Mouse (Mus musculus): Measurements from ENCODE around the gene Supt4a. TPM values are rescaled to one million over a fixed set of nuclear protein-coding genes. Genes with fewer than 3 reads are reported as not detected.

The Supt4a gene
- total RNA-seq, 4 experiments from 2014 or later = 61.3 to 76.3 (median 69.6) TPM

GRCm38 (mm10) chr11:87725515-87725914 lies 11.8 kb upstream of the Supt4a start:
- DNase-seq (ENCODE audit: low spot score in 2 of 2) = no peak

GRCm38 (mm10) chr11:87725964-87726562 lies 11.3 kb upstream of the Supt4a start:
- DNase-seq (ENCODE audit: low spot score in 2 of 2) = no peak

- no peak for DNase-seq (ENCODE audit: low spot score in 2 of 2)
These were observed 10.3 kb upstream of the Supt4a start for GRCm38 (mm10) chr11:87727021-87727420.

GRCm38 (mm10) chr11:87727471-87727870 lies 9.9 kb upstream of the Supt4a start:
- no peak for DNase-seq (ENCODE audit: low spot score in 2 of 2)

DNA sequence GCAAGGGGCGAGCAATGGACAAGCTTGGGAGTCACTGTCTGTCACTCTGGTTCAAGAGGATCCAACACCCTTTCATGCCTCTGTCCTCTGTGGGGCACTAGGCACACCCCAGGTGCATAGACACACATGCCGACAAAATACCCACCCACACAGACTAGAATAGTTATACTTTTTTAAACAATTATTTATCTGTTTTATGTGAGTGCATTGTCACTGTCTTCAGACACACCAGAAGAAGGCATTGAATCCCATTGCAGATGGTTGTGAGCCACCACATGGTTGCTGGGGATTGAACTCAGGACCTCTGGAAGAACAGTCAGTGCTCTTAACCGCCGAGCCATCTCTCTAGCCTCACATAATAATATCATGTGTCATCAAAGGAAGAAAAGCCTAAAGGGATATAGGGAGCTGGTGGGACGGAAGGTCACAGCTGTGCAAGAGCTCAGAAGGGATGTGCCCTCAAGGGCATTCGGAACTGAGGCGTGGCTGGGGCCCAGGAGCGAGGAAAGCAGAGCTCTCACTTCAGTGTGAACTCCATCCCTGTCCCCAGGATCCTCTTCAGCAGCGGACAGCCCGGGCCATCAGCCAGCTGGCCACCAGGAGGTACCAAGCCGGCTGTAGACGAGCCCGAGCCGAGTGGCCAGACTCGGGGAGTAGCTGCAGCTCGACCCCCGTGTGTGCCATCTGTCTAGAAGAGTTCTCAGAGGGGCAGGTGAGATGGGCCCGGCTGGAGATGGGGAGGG lies 8.3 kb upstream of the Supt4a start:
- DNase-seq (ENCODE audit: low spot score in 2 of 2) = no peak

DNA sequence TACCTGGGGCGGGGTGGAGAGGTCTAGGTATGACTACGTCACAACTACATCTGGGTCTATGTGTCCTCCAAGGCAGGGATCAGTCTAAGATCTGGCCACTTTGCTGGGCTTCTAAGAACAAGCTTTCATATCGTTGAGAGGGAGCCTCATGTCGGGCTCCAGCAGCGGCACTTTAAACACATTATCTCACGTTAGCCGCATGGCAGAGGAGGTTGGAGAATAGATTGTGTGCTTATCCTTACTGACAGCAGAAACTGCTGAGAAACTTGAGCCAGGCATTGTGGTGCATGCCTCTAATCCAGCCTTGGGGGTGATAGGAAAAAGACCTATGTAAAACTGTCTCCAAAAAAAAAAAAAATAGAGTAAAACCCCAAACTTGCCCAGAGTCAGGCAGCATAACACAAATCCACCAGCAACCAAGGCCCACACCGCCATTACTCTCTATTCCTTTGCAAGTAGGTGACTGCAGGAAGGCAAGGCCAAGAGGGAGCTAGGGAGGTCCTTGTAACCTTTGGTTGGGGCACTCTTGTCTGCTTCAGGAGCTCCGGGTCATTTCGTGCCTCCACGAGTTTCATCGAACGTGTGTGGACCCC lies 7.7 kb upstream of the Supt4a start:
- DNase-seq (ENCODE audit: low spot score in 2 of 2) = no peak

GRCm38 (mm10) chr11:87730652-87731310 lies 6.6 kb upstream of the Supt4a start:
- DNase-seq (ENCODE audit: low spot score in 2 of 2) = no peak

GRCm38 (mm10) chr11:87734346-87734745 lies 3.0 kb upstream of the Supt4a start:
- DNase-seq (ENCODE audit: low spot score in 2 of 2) = no peak

GRCm38 (mm10) chr11:87735691-87736090 lies 1.7 kb upstream of the Supt4a start:
- DNase-seq (ENCODE audit: low spot score in 2 of 2) = no peak

- peak in 1 of 2 experiments; percentile 36 for DNase-seq (ENCODE audit: low spot score in 2 of 2)
These were observed 661 bp upstream of the Supt4a start for GRCm38 (mm10) chr11:87736647-87737134.

GRCm38 (mm10) chr11:87743691-87744090 lies 6.3 kb downstream of the Supt4a start:
- no peak for DNase-seq (ENCODE audit: low spot score in 2 of 2)

DNA sequence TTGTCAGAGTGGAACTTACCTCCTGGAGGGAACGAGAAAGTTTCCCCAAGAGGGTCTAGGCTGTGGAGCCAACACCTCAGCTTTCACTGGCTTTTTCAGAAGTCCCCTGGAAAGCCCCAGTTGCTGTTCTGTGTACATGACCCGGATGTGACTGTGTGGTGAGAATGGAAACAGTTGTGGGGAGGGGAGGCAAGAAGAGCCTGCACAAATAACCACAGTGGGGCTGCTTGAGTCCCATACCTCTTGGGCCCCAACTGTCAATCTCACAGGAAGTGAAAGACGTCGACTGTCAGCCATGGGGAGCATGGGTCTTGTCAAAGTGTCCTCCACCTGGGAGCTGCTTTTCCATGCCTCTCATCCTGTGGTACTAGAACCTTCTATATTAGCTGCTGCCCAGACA lies 7.6 kb downstream of the Supt4a start:
- no peak for DNase-seq (ENCODE audit: low spot score in 2 of 2)

- DNase-seq (ENCODE audit: low spot score in 2 of 2) = no peak
These were observed 8.5 kb downstream of the Supt4a start for GRCm38 (mm10) chr11:87745632-87746555.

DNA sequence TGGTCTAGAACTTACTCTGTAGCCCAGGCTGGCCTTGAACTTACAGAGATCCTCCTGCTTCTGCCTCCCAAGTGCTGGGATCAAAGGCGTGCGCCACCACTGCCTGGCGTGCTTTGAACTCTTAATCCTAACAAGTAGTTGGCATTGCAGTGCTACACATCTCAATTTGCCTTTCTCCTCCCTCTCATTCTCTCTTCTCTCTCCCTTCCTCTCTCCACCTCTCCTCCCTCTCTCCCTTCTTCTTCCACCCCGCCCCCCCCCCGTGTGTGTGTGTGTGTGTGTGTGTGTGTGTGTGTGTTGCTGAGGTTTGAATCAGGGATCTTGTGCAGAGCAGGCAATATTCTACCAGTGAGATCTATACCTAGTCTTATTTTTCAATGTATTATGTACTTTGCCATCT lies 10.0 kb downstream of the Supt4a start:
- no peak for DNase-seq (ENCODE audit: low spot score in 2 of 2)

- DNase-seq (ENCODE audit: low spot score in 2 of 2) = peak in 1 of 2 experiments; percentile 41
These were observed 10.4 kb downstream of the Supt4a start for GRCm38 (mm10) chr11:87747716-87748115.

- no peak for DNase-seq (ENCODE audit: low spot score in 2 of 2)
These were observed 11.1 kb downstream of the Supt4a start for GRCm38 (mm10) chr11:87748132-87749119.

DNA sequence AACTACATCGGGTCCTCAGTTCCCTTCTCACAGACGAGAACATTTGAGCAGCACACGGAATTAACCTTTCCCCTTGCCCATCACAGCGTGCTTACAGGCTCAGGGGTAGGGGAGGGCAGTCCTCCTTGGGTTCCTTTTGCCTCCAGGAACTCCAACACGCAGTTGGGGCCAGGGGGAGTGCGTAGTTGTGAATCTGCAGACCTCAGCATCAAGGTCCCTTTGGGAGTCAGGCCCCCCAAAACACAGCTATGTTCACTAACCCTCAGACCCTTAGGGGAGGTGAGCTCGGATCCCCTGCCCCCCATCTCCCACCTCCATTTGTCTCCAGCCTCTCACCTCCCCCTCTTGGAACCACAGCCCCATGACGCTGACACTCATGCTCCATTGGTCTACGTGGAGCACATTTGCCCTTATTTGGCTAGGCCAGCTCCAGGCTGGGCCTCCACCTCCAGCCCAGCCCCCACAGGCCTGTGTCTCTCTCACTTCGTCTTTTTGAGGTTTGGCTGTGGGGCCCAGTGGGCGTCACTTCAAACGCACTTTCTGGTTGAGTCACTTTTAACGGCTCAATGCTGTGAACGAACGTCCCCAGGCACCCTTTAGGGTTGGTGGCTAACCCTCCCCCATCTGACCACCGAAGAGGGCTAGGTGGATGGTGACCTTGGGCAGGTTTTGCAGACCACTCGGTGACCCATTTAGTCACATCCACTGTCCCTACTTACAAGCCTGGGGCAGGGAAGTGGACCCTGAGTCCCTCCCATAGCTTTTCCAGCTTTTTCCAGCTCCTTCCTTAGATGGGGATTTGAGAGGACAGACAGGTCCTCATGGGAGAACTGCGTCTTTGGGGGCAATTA lies 12.1 kb downstream of the Supt4a start:
- no peak for DNase-seq (ENCODE audit: low spot score in 2 of 2)

- no peak for DNase-seq (ENCODE audit: low spot score in 2 of 2)
These were observed 12.7 kb downstream of the Supt4a start for GRCm38 (mm10) chr11:87750043-87750421.

- DNase-seq (ENCODE audit: low spot score in 2 of 2) = no peak
These were observed 13.2 kb downstream of the Supt4a start for GRCm38 (mm10) chr11:87750521-87750920.

Data from layer of hippocampus, adult 8-10 months (tissue).